Mouse (Mus musculus): ENCODE measurements around the gene Zfp523.
"Not testable (repeated sequence)": the region's sequence is repeated elsewhere in the genome, so short reads cannot be mapped to it uniquely, and the experiment has no call there.

Zfp523 gene

GRCm38 (mm10) chr17:28211921-28212341 is 35.0 kb downstream of the Zfp523 start:
- DNase-seq (ENCODE audit: low spot score) = no peak

- no peak for DNase-seq (ENCODE audit: low spot score)
These were observed 35.5 kb downstream of the Zfp523 start for GRCm38 (mm10) chr17:28212391-28212790.

- DNase-seq (ENCODE audit: low spot score) = no peak
These were observed 36.3 kb downstream of the Zfp523 start for GRCm38 (mm10) chr17:28213236-28213635.

GRCm38 (mm10) chr17:28216791-28217190 is 39.9 kb downstream of the Zfp523 start:
- no peak for DNase-seq (ENCODE audit: low spot score)

- DNase-seq (ENCODE audit: low spot score) = no peak
These were observed 41.1 kb downstream of the Zfp523 start for GRCm38 (mm10) chr17:28217721-28218649.

GRCm38 (mm10) chr17:28222463-28222862 is 45.5 kb downstream of the Zfp523 start:
- not testable (repeated sequence) for DNase-seq (ENCODE audit: low spot score)

GRCm38 (mm10) chr17:28223561-28224391 is 46.8 kb downstream of the Zfp523 start:
- DNase-seq (ENCODE audit: low spot score) = peak; percentile 83

GRCm38 (mm10) chr17:28224615-28225014 is 47.7 kb downstream of the Zfp523 start:
- no peak for DNase-seq (ENCODE audit: low spot score)

- peak; percentile 88 for DNase-seq (ENCODE audit: low spot score)
These were observed 49.1 kb downstream of the Zfp523 start for GRCm38 (mm10) chr17:28226014-28226413.

GRCm38 (mm10) chr17:28230486-28230885 is 53.6 kb downstream of the Zfp523 start:
- no peak for DNase-seq (ENCODE audit: low spot score)

- no peak for DNase-seq (ENCODE audit: low spot score)
These were observed 54.3 kb downstream of the Zfp523 start for GRCm38 (mm10) chr17:28231026-28231736.

- peak; percentile 99 for DNase-seq (ENCODE audit: low spot score)
These were observed 55.6 kb downstream of the Zfp523 start, which contains the start of gene Ppard for GRCm38 (mm10) chr17:28232475-28233060. TSS of gene Ppard (plus strand) at chr17:28232700.

- no peak for DNase-seq (ENCODE audit: low spot score)
These were observed 56.3 kb downstream of the Zfp523 start for GRCm38 (mm10) chr17:28233091-28233731.

- no peak for DNase-seq (ENCODE audit: low spot score)
These were observed 57.7 kb downstream of the Zfp523 start for GRCm38 (mm10) chr17:28234641-28235040.

- no peak for DNase-seq (ENCODE audit: low spot score)
These were observed 59.2 kb downstream of the Zfp523 start for GRCm38 (mm10) chr17:28235982-28236635.

- no peak for DNase-seq (ENCODE audit: low spot score)
These were observed 59.7 kb downstream of the Zfp523 start for GRCm38 (mm10) chr17:28236636-28237015.

GRCm38 (mm10) chr17:28237362-28237761 is 60.4 kb downstream of the Zfp523 start:
- no peak for DNase-seq (ENCODE audit: low spot score)

- DNase-seq (ENCODE audit: low spot score) = no peak
These were observed 60.9 kb downstream of the Zfp523 start for GRCm38 (mm10) chr17:28237874-28238273.

GRCm38 (mm10) chr17:28240846-28241245 is 63.9 kb downstream of the Zfp523 start:
- DNase-seq (ENCODE audit: low spot score) = no peak

- DNase-seq (ENCODE audit: low spot score) = no peak
These were observed 65.4 kb downstream of the Zfp523 start for GRCm38 (mm10) chr17:28242296-28242695.

- no peak for DNase-seq (ENCODE audit: low spot score)
These were observed 67.3 kb downstream of the Zfp523 start for GRCm38 (mm10) chr17:28244214-28244613.
